Mouse (Mus musculus): Measurements from ENCODE around the gene Xrcc3.

- no peak for TF ChIP-seq CTCF (IDR thresholded peaks at IDR 0.05; ENCODE audit: low read depth)
- TF ChIP-seq EP300 (optimal IDR thresholded peaks at IDR 0.05), result no peak
Observed at GRCm38 (mm10) chr12:111813111-111813765, 435 bp downstream of the Xrcc3 start.
